Comparison of ENCODE assay signal across 7 mouse cellular contexts in the genomic region with DNA sequence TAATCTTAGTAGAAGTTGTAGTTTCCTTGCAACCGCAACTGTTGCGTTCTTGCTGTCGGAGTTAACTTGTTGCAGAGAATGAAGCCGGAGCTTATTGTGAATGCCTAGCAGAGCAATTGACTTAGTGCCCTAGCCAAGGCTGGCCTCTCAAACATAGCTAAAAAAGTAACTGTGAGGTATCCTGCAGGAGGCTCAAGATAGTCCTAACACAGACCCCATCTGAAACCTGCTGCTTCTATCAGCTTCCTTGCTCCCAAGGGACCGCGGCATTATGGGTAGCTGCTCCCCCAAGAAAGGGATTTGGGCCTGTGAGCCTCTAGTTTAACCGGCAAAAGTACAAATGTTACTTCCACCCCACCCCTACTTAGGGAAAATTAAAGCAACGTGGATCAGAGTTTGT. TPM values are rescaled to one million over a fixed set of nuclear protein-coding genes. Genes with fewer than 3 reads are reported as not detected.
DNase-seq lines count a peak whose midpoint lies in the region; ATAC-seq and TF ChIP-seq lines count a peak whose summit lies in the region.

No protein-coding gene starts in this region.

- H3K4me2 ChIP-seq in lung, embryonic 15.5 days = peak overlapping the region; percentile 80
- H3K4me2 ChIP-seq in limb, embryonic 14.5 days (replicated peaks; ENCODE audit: low read depth, low read length, severe bottlenecking) = peak overlapping the region; percentile 92
- peak overlapping the region; percentile 74 for H3K4me2 ChIP-seq in stomach, embryonic 14.5 days (replicated peaks; ENCODE audit: low read depth, low read length)

- ATAC-seq in lung, embryonic 15.5 days (ENCODE audit: borderline replicate concordance, extremely low read depth, low FRiP score, low TSS enrichment) = no peak
- ATAC-seq in limb, embryonic 14.5 days (ENCODE audit: low FRiP score, low read depth) = no peak
- no peak for ATAC-seq in stomach, embryonic 14.5 days (ENCODE audit: insufficient number of reproducible peaks, insufficient read depth, low FRiP score, low read depth)

- 38% methylated on average over 8 of the region's 8 CpGs for WGBS in lung, embryonic 15.5 days
- WGBS in limb, embryonic 14.5 days = 37% methylated on average over 8 of the region's 8 CpGs
- 39% methylated on average over 8 of the region's 8 CpGs for WGBS in stomach, embryonic 14.5 days

- no peak for TF ChIP-seq POLR2A in limb, embryonic 14.5 days (IDR thresholded peaks at IDR 0.05; ENCODE audit: borderline replicate concordance, extremely low read depth, insufficient read depth, insufficient read length)

- H3K4me3 ChIP-seq in lung, embryonic 15.5 days = peak overlapping the region; percentile 88; the same call in 1 of the 2 replicates
- H3K4me3 ChIP-seq in limb, embryonic 14.5 days (replicated peaks; ENCODE audit: low read length) = peak overlapping the region; percentile 85
- H3K4me3 ChIP-seq in stomach, embryonic 14.5 days (ENCODE audit: low read depth, low read length) = peak overlapping the region; percentile 81; the same call in 1 of the 2 replicates

- no peaks in the 10 kb centered on the region for H3K9me3 ChIP-seq in lung, embryonic 15.5 days
- no peaks in the 10 kb centered on the region for H3K9me3 ChIP-seq in limb, embryonic 14.5 days (ENCODE audit: control insufficient read depth, low read length)
- H3K9me3 ChIP-seq in stomach, embryonic 14.5 days (ENCODE audit: control insufficient read depth, low read depth, low read length) = no peaks in the 10 kb centered on the region

- DNase-seq in lung, postnatal 4 days = no peak
- DNase-seq in heart, adult 9 months (ENCODE audit: low spot score in 2 of 2) = peak; percentile 36 to 43
- DNase-seq in limb, embryonic 14.5 days (ENCODE audit: low spot score) = no peak
- no peak for DNase-seq in B cell, adult 2 months
- no peak for DNase-seq in lung, adult 18-20 months

- peaks cover 48% of the 10 kb centered on the region for H3K4me1 ChIP-seq in lung, embryonic 15.5 days
- H3K4me1 ChIP-seq in limb, embryonic 14.5 days (ENCODE audit: control insufficient read depth, insufficient read depth, low read length) = peaks cover 40% of the 10 kb centered on the region
- peaks cover 21% of the 10 kb centered on the region; the same call in 1 of the 2 replicates for H3K4me1 ChIP-seq in stomach, embryonic 14.5 days (ENCODE audit: control insufficient read depth, insufficient read depth, low read length)

- H3K27me3 ChIP-seq in lung, embryonic 15.5 days = no peaks in the 10 kb centered on the region
- no peaks in the 10 kb centered on the region for H3K27me3 ChIP-seq in limb, embryonic 14.5 days (ENCODE audit: control insufficient read depth, insufficient read depth, low read length)
- H3K27me3 ChIP-seq in stomach, embryonic 14.5 days (ENCODE audit: control insufficient read depth, insufficient read depth, low read length) = no peaks in the 10 kb centered on the region

- peaks cover 31% of the 10 kb centered on the region for H3K36me3 ChIP-seq in lung, embryonic 15.5 days
- peaks cover 32% of the 10 kb centered on the region for H3K36me3 ChIP-seq in limb, embryonic 14.5 days (ENCODE audit: control insufficient read depth, insufficient read depth, low read length)
- H3K36me3 ChIP-seq in stomach, embryonic 14.5 days (ENCODE audit: control insufficient read depth, insufficient read depth, low read length) = peaks cover 25% of the 10 kb centered on the region

- H3K27ac ChIP-seq in lung, embryonic 15.5 days = peak overlapping the region; percentile 100
- peak overlapping the region; percentile 100 for H3K27ac ChIP-seq in limb, embryonic 14.5 days (replicated peaks; ENCODE audit: low read depth, low read length)
- peak overlapping the region; percentile 100; the same call in 1 of the 2 replicates for H3K27ac ChIP-seq in stomach, embryonic 14.5 days (ENCODE audit: low read length)

- no peak overlapping the region for H3K9ac ChIP-seq in lung, embryonic 15.5 days
- H3K9ac ChIP-seq in limb, embryonic 14.5 days (ENCODE audit: low read depth, low read length, severe bottlenecking) = peak overlapping the region; percentile 99
- no peak overlapping the region; the same call in 1 of the 2 replicates for H3K9ac ChIP-seq in stomach, embryonic 14.5 days (replicated peaks; ENCODE audit: low read depth, low read length)

RNA-seq across cellular contexts. Expression of a gene that starts 0.9 kb away (rescaled TPM):
- polyA plus RNA-seq in lung, embryonic 15.5 days (2015; fragmentation: Nextera tagmentation; extraction: Ambion mirVana) = 110 and 116 TPM in 2 replicates
- 76.0 and 110 TPM in 2 replicates for polyA plus RNA-seq in limb, embryonic 14.5 days (2012; rRNA removed)
- 111 and 123 TPM in 2 replicates for polyA plus RNA-seq in limb, embryonic 14.5 days (2014; fragmentation: Nextera tagmentation; extraction: Ambion mirVana)
- 91.8 and 95.4 TPM in 2 replicates for polyA plus RNA-seq in stomach, embryonic 14.5 days (2014; fragmentation: Nextera tagmentation; extraction: Ambion mirVana)

Comparison
In these comparisons a context has a peak if more than half of its experiments do, and no peak if none do; other contexts are left out.
1. DNase-seq: peak in heart, adult 9 months (2 of 2); none in lung, postnatal 4 days (0 of 2), limb, embryonic 14.5 days (single experiment), B cell, adult 2 months (0 of 2) and lung, adult 18-20 months (0 of 2).
2. Peak in every context shown above with its lines, with median percentiles within 50 percentile points of each other: H3K27ac ChIP-seq, H3K4me2 ChIP-seq and H3K4me3 ChIP-seq.